Mouse (Mus musculus) lung, adult 2 months (tissue): ENCODE measurements around the gene Hs3st4.

ENCODE experiments used
- CTCF ChIP-seq: fragments of 200-500 bp; IDR thresholded peaks from 2 replicates; pipeline ENCODE4 v1.5.1; 2011; ENCODE audit warnings: mild to moderate bottlenecking, low read length, control low read depth; ENCODE audit not compliant: insufficient read depth
- POLR2A ChIP-seq: fragments of 200-500 bp; IDR thresholded peaks from 2 replicates; pipeline ENCODE4 v1.6.1; 2011; ENCODE audit warnings: low read depth, mild to moderate bottlenecking, control low read depth, low read length, borderline replicate concordance; ENCODE audit errors: extremely low read depth

DNA sequence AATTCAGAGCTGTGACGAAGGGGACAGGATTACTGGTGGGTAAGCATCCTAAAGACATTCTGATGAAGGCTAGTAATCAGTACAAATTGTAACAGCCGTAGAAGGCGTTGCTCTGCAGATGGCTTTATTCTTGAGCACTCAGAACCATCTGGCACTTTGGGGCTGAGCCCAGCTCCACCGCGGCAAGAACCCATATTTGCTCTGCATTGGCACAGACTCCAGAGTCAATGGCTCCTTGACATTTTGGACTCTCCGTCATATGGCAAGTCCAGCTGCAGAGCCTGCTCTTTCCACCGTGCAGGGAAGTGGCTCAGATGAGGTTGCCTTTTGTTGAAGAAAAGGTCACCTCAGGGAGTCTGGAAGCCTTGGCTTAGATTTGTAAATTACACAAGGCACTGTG lies 148.6 kb downstream of the Hs3st4 start:
- TF ChIP-seq CTCF (no peak), POLR2A (no peak)
